Mouse (Mus musculus) kidney, postnatal 0 days (tissue): ENCODE results near the gene Dip2b. TPM values are rescaled to one million over a fixed set of nuclear protein-coding genes. Genes with fewer than 3 reads are reported as not detected.

Experiments used
- ATAC-seq: fragments of 200-750 bp; cut with Nextera tagmentation; replicated peaks from 2 replicates; pipeline ENCODE4 v1.8.0; 2017; ENCODE audit warnings: low read depth, moderate number of reproducible peaks, moderate TSS enrichment, moderate library complexity; ENCODE audit not compliant: low FRiP score
- DNase-seq: peaks from one replicate; pipeline ENCODE4 v3.0.0-alpha.2; 2016; ENCODE audit warnings: low spot score
- H3K27ac ChIP-seq: fragments of 300-500 bp; sonication (generic); 2 replicates; pipeline ENCODE4 v1.5.1; 2014; ENCODE audit warnings: mild to moderate bottlenecking
- H3K27me3 ChIP-seq: fragments of 300-500 bp; sonication (generic); 2 replicates; pipeline ENCODE4 v1.6.1; 2014; ENCODE audit warnings: low read length, mixed read lengths; ENCODE audit not compliant: insufficient read depth
- H3K36me3 ChIP-seq: fragments of 300-500 bp; sonication (generic); 2 replicates; pipeline ENCODE4 v1.6.1; 2014; ENCODE audit warnings: low read length, mixed read lengths; ENCODE audit not compliant: insufficient read depth
- H3K4me1 ChIP-seq: fragments of 300-500 bp; sonication (generic); replicated peaks from 2 replicates; pipeline ENCODE4 v1.6.1; 2014; ENCODE audit warnings: antibody characterized with exemption, low read length, mixed read lengths; ENCODE audit not compliant: insufficient read depth
- H3K4me2 ChIP-seq: fragments of 300-500 bp; sonication (generic); 2 replicates; pipeline ENCODE4 v1.6.1; 2014; ENCODE audit warnings: mild to moderate bottlenecking, low read length, moderate library complexity, mixed read lengths
- H3K4me3 ChIP-seq: fragments of 300-500 bp; sonication (generic); replicated peaks from 2 replicates; pipeline ENCODE4 v1.5.1; 2014; ENCODE audit warnings: low read depth, low read length
- H3K9ac ChIP-seq: fragments of 300-500 bp; sonication (generic); 2 replicates; pipeline ENCODE4 v1.6.1; 2014; ENCODE audit warnings: low read depth, low read length
- H3K9me3 ChIP-seq: fragments of 300-500 bp; sonication (generic); replicated peaks from 2 replicates; pipeline ENCODE4 v1.6.1; 2016; ENCODE audit warnings: low read length, inconsistent platforms, mixed read lengths
- CTCF ChIP-seq: IDR thresholded peaks from 2 replicates; pipeline ENCODE4 v1.5.1; 2016; ENCODE audit warnings: antibody characterized with exemption, low read depth, mild to moderate bottlenecking, moderate library complexity
- WGBS: fragments of 180-500 bp; shearing (Covaris S2); extraction: QIAGEN DNeasy Blood & Tissue Kit; methylation state at CpG from one replicate; pipeline ENCODE4 v1.1.7; 2014; 5-methylcytosine and 5-hydroxymethylcytosine counted together
- polyA plus RNA-seq: library from polyadenylated mRNA; unstranded; fragments of >200 nt; fragmentation: Nextera tagmentation; extraction: Ambion mirVana; gene quantifications from 2 replicates; pipeline ENCODE4 v1.2.1, GENCODE M21; 2015

The Dip2b gene
- polyA plus RNA-seq, 1 experiment from 2014 or later: 4.9 TPM

GRCm38 (mm10) chr15:100113343-100114275 is 75.1 kb downstream of the Dip2b start:
- no peak overlapping the region for H3K4me3 ChIP-seq
- no peak overlapping the region for H3K9ac ChIP-seq
- 55% methylated on average over 10 of the region's 10 CpGs for WGBS
- ATAC-seq (no peak; the same call in 1 of the 2 replicates), DNase-seq (peak; percentile 71)
- no peak for TF ChIP-seq CTCF
- H3K4me2 ChIP-seq: no peak overlapping the region
- H3K27me3 ChIP-seq: no peaks in the 10 kb centered on the region
- no peak overlapping the region for H3K27ac ChIP-seq
- H3K9me3 ChIP-seq: no peaks in the 10 kb centered on the region
- 0 out of 2 replicates have a peak, but pooled peaks cover under 1% of the 10 kb centered on the region for H3K36me3 ChIP-seq
- H3K4me1 ChIP-seq: peaks cover 17% of the 10 kb centered on the region

- no peak overlapping the region for H3K9ac ChIP-seq
- H3K27me3 ChIP-seq: no peaks in the 10 kb centered on the region
- no peak for TF ChIP-seq CTCF
- H3K4me2 ChIP-seq: no peak overlapping the region
- ATAC-seq (no peak), DNase-seq (no peak)
- H3K4me3 ChIP-seq: no peak overlapping the region
- no peaks in the 10 kb centered on the region for H3K9me3 ChIP-seq
- H3K27ac ChIP-seq: no peak overlapping the region
- 95% methylated on average over 3 of the region's 3 CpGs for WGBS
- peaks cover 17% of the 10 kb centered on the region for H3K4me1 ChIP-seq
- 0 out of 2 replicates have a peak, but pooled peaks cover 2% of the 10 kb centered on the region for H3K36me3 ChIP-seq
These were observed 77.0 kb downstream of the Dip2b start for GRCm38 (mm10) chr15:100115416-100115815.

DNA sequence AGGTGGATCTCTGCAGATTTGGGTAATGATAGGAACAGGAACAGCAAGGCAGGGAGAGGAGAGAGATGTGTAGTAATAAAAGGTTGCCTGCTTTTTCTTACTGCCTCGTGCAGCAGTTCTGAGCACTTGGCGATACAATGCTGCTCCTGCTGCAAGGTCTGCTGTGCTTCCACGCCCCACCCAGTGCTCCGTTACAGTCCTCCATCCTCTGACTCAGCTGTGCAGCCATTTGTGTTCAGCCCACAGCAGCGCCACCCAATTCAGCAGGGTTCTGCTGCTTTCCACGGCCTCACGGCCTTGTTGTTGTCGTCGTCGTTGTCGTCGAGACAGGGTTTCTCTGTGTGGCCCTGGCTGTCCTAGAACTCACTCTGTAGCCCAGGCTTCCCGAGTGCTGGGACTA is 77.9 kb downstream of the Dip2b start:
- peaks cover 17% of the 10 kb centered on the region for H3K4me1 ChIP-seq
- WGBS: 92% methylated on average over 13 of the region's 13 CpGs
- ATAC-seq (no peak), DNase-seq (no peak)
- no peaks in the 10 kb centered on the region for H3K9me3 ChIP-seq
- no peaks in the 10 kb centered on the region for H3K27me3 ChIP-seq
- H3K4me2 ChIP-seq: no peak overlapping the region
- H3K4me3 ChIP-seq: no peak overlapping the region
- H3K27ac ChIP-seq: no peak overlapping the region
- H3K36me3 ChIP-seq: 0 out of 2 replicates have a peak, but pooled peaks cover 2% of the 10 kb centered on the region
- no peak overlapping the region for H3K9ac ChIP-seq
- TF ChIP-seq CTCF: no peak

GRCm38 (mm10) chr15:100119225-100119788 is 80.8 kb downstream of the Dip2b start:
- H3K4me3 ChIP-seq: no peak overlapping the region
- no peaks in the 10 kb centered on the region for H3K27me3 ChIP-seq
- DNase-seq (peak; percentile 40), ATAC-seq (no peak)
- H3K27ac ChIP-seq: no peak overlapping the region
- H3K9me3 ChIP-seq: no peaks in the 10 kb centered on the region
- TF ChIP-seq CTCF: no peak
- H3K4me1 ChIP-seq: no peaks in the 10 kb centered on the region
- no peak overlapping the region for H3K9ac ChIP-seq
- 68% methylated on average over 6 of the region's 6 CpGs for WGBS
- H3K4me2 ChIP-seq: no peak overlapping the region
- 0 out of 2 replicates have a peak, but pooled peaks cover 2% of the 10 kb centered on the region for H3K36me3 ChIP-seq

- Histone ChIP-seq H3K9me3 (no peaks in the 10 kb centered on the region), H3K4me2 (no peak overlapping the region), H3K27ac (no peak overlapping the region), H3K4me1 (no peaks in the 10 kb centered on the region), H3K27me3 (no peaks in the 10 kb centered on the region), H3K4me3 (no peak overlapping the region), H3K9ac (no peak overlapping the region), H3K36me3 (0 out of 2 replicates have a peak, but pooled peaks cover 2% of the 10 kb centered on the region)
- ATAC-seq (no peak), DNase-seq (no peak)
- 86% methylated on average over 6 of the region's 6 CpGs for WGBS
- no peak for TF ChIP-seq CTCF
These were observed 83.0 kb downstream of the Dip2b start for GRCm38 (mm10) chr15:100121437-100121836.

GRCm38 (mm10) chr15:100123867-100124266 is 85.4 kb downstream of the Dip2b start:
- H3K4me3 ChIP-seq: no peak overlapping the region
- ATAC-seq (no peak), DNase-seq (no peak)
- TF ChIP-seq CTCF: no peak
- H3K27me3 ChIP-seq: no peaks in the 10 kb centered on the region
- no peaks in the 10 kb centered on the region for H3K4me1 ChIP-seq
- peak overlapping the region; percentile 25; the same call in 1 of the 2 replicates for H3K27ac ChIP-seq
- WGBS: 49% methylated on average over 5 of the region's 5 CpGs
- H3K4me2 ChIP-seq: no peak overlapping the region
- H3K9me3 ChIP-seq: no peaks in the 10 kb centered on the region
- no peak overlapping the region for H3K9ac ChIP-seq
- H3K36me3 ChIP-seq: no peaks in the 10 kb centered on the region
